Mouse (Mus musculus): ENCODE results near the gene 2310050C09Rik. TPM values are rescaled to one million over a fixed set of nuclear protein-coding genes. Genes with fewer than 3 reads are reported as not detected.

The 2310050C09Rik gene
- polyA plus RNA-seq (2017; shearing (Covaris generic)) = under 1 TPM in 1 of 2 experiments, not detected in 1; 0.53 TPM

GRCm38 (mm10) chr3:92870116-92870515 is at the start of gene 2310050C09Rik:
TSS of gene 2310050C09Rik (minus strand) at chr3:92870216.

GRCm38 (mm10) chr3:92851186-92851585 is 18.8 kb downstream of the 2310050C09Rik start, which contains the start of gene Lce1l:
TSS of gene Lce1l (minus strand) at chr3:92851286.

GRCm38 (mm10) chr3:92827108-92827507 is 42.9 kb downstream of the 2310050C09Rik start, which contains the start of gene Kprp:
TSS of gene Kprp (minus strand) at chr3:92827247.

Other genes with a start within 250 kb of the 2310050C09Rik start
- not detected for gene Lce6a, start 248.6 kb downstream of the 2310050C09Rik start, polyA plus RNA-seq (2017; shearing (Covaris generic))
- gene Lce1a1, start 221.9 kb downstream of the 2310050C09Rik start, polyA plus RNA-seq (2017; shearing (Covaris generic)) = not detected
- gene Lce1b, start 213.3 kb downstream of the 2310050C09Rik start, polyA plus RNA-seq (2017; shearing (Covaris generic)) = not detected
- gene Lce1a2, start 199.9 kb downstream of the 2310050C09Rik start, polyA plus RNA-seq (2017; shearing (Covaris generic)) = not detected
- not detected for gene Lce1c, start 191.0 kb downstream of the 2310050C09Rik start, polyA plus RNA-seq (2017; shearing (Covaris generic))
- not detected for gene Lce1d, start 183.0 kb downstream of the 2310050C09Rik start, polyA plus RNA-seq (2017; shearing (Covaris generic))
- gene Lce1e, start 161.1 kb downstream of the 2310050C09Rik start, polyA plus RNA-seq (2017; shearing (Covaris generic)) = not detected
- gene Lce1f, start 149.9 kb downstream of the 2310050C09Rik start, polyA plus RNA-seq (2017; shearing (Covaris generic)) = not detected
- gene Gm38119, start 131.1 kb downstream of the 2310050C09Rik start, polyA plus RNA-seq (2017; shearing (Covaris generic)) = not detected
- gene Lce1g, start 117.9 kb downstream of the 2310050C09Rik start, polyA plus RNA-seq (2017; shearing (Covaris generic)) = not detected
- not detected for gene Lce1h, start 105.2 kb downstream of the 2310050C09Rik start, polyA plus RNA-seq (2017; shearing (Covaris generic))
- not detected for gene Lce1i, start 91.3 kb downstream of the 2310050C09Rik start, polyA plus RNA-seq (2017; shearing (Covaris generic))
- not detected for gene Lce1j, start 79.7 kb downstream of the 2310050C09Rik start, polyA plus RNA-seq (2017; shearing (Covaris generic))
- gene Lce1k, start 62.3 kb downstream of the 2310050C09Rik start, polyA plus RNA-seq (2017; shearing (Covaris generic)) = not detected
- not detected for gene Kprp, start 43.0 kb downstream of the 2310050C09Rik start, polyA plus RNA-seq (2017; shearing (Covaris generic))
- not detected for gene Lce1l, start 18.9 kb downstream of the 2310050C09Rik start, polyA plus RNA-seq (2017; shearing (Covaris generic))
- gene Lce3a, start 56.0 kb upstream of the 2310050C09Rik start, polyA plus RNA-seq (2017; shearing (Covaris generic)) = not detected
- not detected for gene Lce3b, start 62.8 kb upstream of the 2310050C09Rik start, polyA plus RNA-seq (2017; shearing (Covaris generic))
- not detected for gene Lce3c, start 74.3 kb upstream of the 2310050C09Rik start, polyA plus RNA-seq (2017; shearing (Covaris generic))
- under 1 TPM in 1 of 2 experiments, not detected in 1; 0.34 TPM for gene Lce3d, start 87.2 kb upstream of the 2310050C09Rik start, polyA plus RNA-seq (2017; shearing (Covaris generic))
- gene Lce3e, start 96.8 kb upstream of the 2310050C09Rik start, polyA plus RNA-seq (2017; shearing (Covaris generic)) = not detected
- gene Lce3f, start 122.0 kb upstream of the 2310050C09Rik start, polyA plus RNA-seq (2017; shearing (Covaris generic)) = not detected
- gene Crct1, start 145.5 kb upstream of the 2310050C09Rik start, polyA plus RNA-seq (2017; shearing (Covaris generic)) = not detected
- gene Lce1m, start 148.8 kb upstream of the 2310050C09Rik start, polyA plus RNA-seq (2017; shearing (Covaris generic)) = not detected
- gene Gm4858, start 198.6 kb upstream of the 2310050C09Rik start, polyA plus RNA-seq (2017; shearing (Covaris generic)) = 1 to 10 TPM in 1 of 2 experiments, not detected in 1; 1.4 TPM

All from inflammation-experienced regulatory T-cells (primary cell).